ENCODE assay signal across 14 mouse cellular contexts in genomic region chr7:24517654-24518053, GRCm38 (mm10). TPM values are rescaled to one million over a fixed set of nuclear protein-coding genes. Genes with fewer than 3 reads are reported as not detected.
DNase-seq lines count a peak whose midpoint lies in the region; ATAC-seq and TF ChIP-seq lines count a peak whose summit lies in the region.
"Had no signal": no experiment of that assay in that cellular context is flagged by ENCODE, and none has a peak within 500 bp of the region (broad histone marks: within the 10 kb centered on the region; RNA-seq: fewer than 3 reads in every experiment).

No protein-coding gene starts in this region.

- WGBS in embryonic facial prominence, embryonic 14.5 days = 44% methylated on average over 6 of the region's 6 CpGs
- WGBS in embryonic facial prominence, embryonic 10.5 days = 46% methylated on average over 6 of the region's 6 CpGs
- 74% methylated on average over 6 of the region's 6 CpGs for WGBS in lung, postnatal 0 days
- 34% methylated on average over 6 of the region's 6 CpGs for WGBS in hindbrain, postnatal 0 days

- no peaks in the 10 kb centered on the region for H3K4me1 ChIP-seq in embryonic facial prominence, embryonic 14.5 days (ENCODE audit: control insufficient read depth, insufficient read depth, low read length)
- no peaks in the 10 kb centered on the region for H3K4me1 ChIP-seq in embryonic facial prominence, embryonic 10.5 days
- no peaks in the 10 kb centered on the region for H3K4me1 ChIP-seq in lung, postnatal 0 days (ENCODE audit: insufficient read depth, low read depth, low read length)
- H3K4me1 ChIP-seq in hindbrain, postnatal 0 days (ENCODE audit: insufficient read depth, low read length) = no peaks in the 10 kb centered on the region
- H3K4me1 ChIP-seq: limb, embryonic 15.5 days had no signal

- no peak overlapping the region for H3K27ac ChIP-seq in embryonic facial prominence, embryonic 14.5 days (replicated peaks; ENCODE audit: low read depth, low read length)
- H3K27ac ChIP-seq in embryonic facial prominence, embryonic 10.5 days (replicated peaks) = no peak overlapping the region
- H3K27ac ChIP-seq in lung, postnatal 0 days (ENCODE audit: low read length) = no peak overlapping the region
- peak overlapping the region; percentile 45 for H3K27ac ChIP-seq in hindbrain, postnatal 0 days
- H3K27ac ChIP-seq: heart, adult 2 months; limb, embryonic 15.5 days had no signal

- no peak overlapping the region for H3K4me3 ChIP-seq in embryonic facial prominence, embryonic 14.5 days (ENCODE audit: low read depth, low read length)
- no peak overlapping the region for H3K4me3 ChIP-seq in embryonic facial prominence, embryonic 10.5 days
- no peak overlapping the region for H3K4me3 ChIP-seq in lung, postnatal 0 days (ENCODE audit: low read depth, low read length)
- H3K4me3 ChIP-seq in hindbrain, postnatal 0 days (ENCODE audit: low read length) = no peak overlapping the region
- H3K4me3 ChIP-seq: heart, adult 2 months; limb, embryonic 15.5 days had no signal

- no peak overlapping the region for H3K4me2 ChIP-seq in embryonic facial prominence, embryonic 14.5 days (ENCODE audit: low read depth, low read length)
- H3K4me2 ChIP-seq in lung, postnatal 0 days (replicated peaks; ENCODE audit: low read depth, low read length) = no peak overlapping the region
- H3K4me2 ChIP-seq in hindbrain, postnatal 0 days (ENCODE audit: low read depth, low read length) = no peak overlapping the region
- H3K4me2 ChIP-seq: limb, embryonic 15.5 days had no signal

- H3K27me3 ChIP-seq in embryonic facial prominence, embryonic 14.5 days (replicated peaks; ENCODE audit: control insufficient read depth, insufficient read depth, low read length) = no peaks in the 10 kb centered on the region
- H3K27me3 ChIP-seq in embryonic facial prominence, embryonic 10.5 days (replicated peaks; ENCODE audit: low read depth, poor library complexity, severe bottlenecking) = no peaks in the 10 kb centered on the region
- no peaks in the 10 kb centered on the region for H3K27me3 ChIP-seq in lung, postnatal 0 days (replicated peaks; ENCODE audit: insufficient read depth, low read length)
- no peaks in the 10 kb centered on the region for H3K27me3 ChIP-seq in hindbrain, postnatal 0 days (ENCODE audit: insufficient read depth, low read length)
- H3K27me3 ChIP-seq: limb, embryonic 15.5 days had no signal

- TF ChIP-seq EP300 in lung, postnatal 0 days (IDR thresholded peaks at IDR 0.05) = no peak

- peak; percentile 40 for DNase-seq in embryonic facial prominence, embryonic 14.5 days (ENCODE audit: low spot score)
- no peak for DNase-seq in embryonic facial prominence, embryonic 10.5 days (ENCODE audit: low spot score)
- DNase-seq in lung, postnatal 10 days = peak; percentile 1
- DNase-seq in lung, postnatal 0 days (ENCODE audit: low spot score) = no peak
- DNase-seq in hindbrain, postnatal 0 days (ENCODE audit: low spot score) = peak; percentile 47
- DNase-seq in right cerebral cortex, postnatal 14 days = peak; percentile 52
- no peak for DNase-seq in thymus, postnatal 0 days (ENCODE audit: low spot score)
- DNase-seq in cerebellum, adult 9-10 months = no peak
- DNase-seq: kidney, postnatal 14 days; lung, postnatal 4 days had no signal

- H3K36me3 ChIP-seq in embryonic facial prominence, embryonic 14.5 days (ENCODE audit: control insufficient read depth, insufficient read depth, low read length) = peaks cover 20% of the 10 kb centered on the region; the same call in 1 of the 2 replicates
- H3K36me3 ChIP-seq in embryonic facial prominence, embryonic 10.5 days (replicated peaks) = peaks cover 62% of the 10 kb centered on the region
- no peaks in the 10 kb centered on the region for H3K36me3 ChIP-seq in lung, postnatal 0 days (ENCODE audit: insufficient read depth, low read length)
- H3K36me3 ChIP-seq in hindbrain, postnatal 0 days (ENCODE audit: insufficient read depth, low read length) = no peaks in the 10 kb centered on the region

- H3K9ac ChIP-seq in embryonic facial prominence, embryonic 14.5 days (ENCODE audit: low read depth, low read length) = no peak overlapping the region
- H3K9ac ChIP-seq in lung, postnatal 0 days (replicated peaks; ENCODE audit: low read depth) = no peak overlapping the region
- no peak overlapping the region for H3K9ac ChIP-seq in hindbrain, postnatal 0 days (replicated peaks; ENCODE audit: low read length)
- H3K9ac ChIP-seq: limb, embryonic 15.5 days had no signal

- no peak for ATAC-seq in embryonic facial prominence, embryonic 14.5 days (ENCODE audit: low read depth)
- ATAC-seq in lung, postnatal 0 days = no peak
- peak; percentile 48 for ATAC-seq in hindbrain, postnatal 0 days

- no peaks in the 10 kb centered on the region for H3K9me3 ChIP-seq in embryonic facial prominence, embryonic 14.5 days (ENCODE audit: control insufficient read depth, low read length)
- no peaks in the 10 kb centered on the region for H3K9me3 ChIP-seq in embryonic facial prominence, embryonic 10.5 days
- H3K9me3 ChIP-seq in lung, postnatal 0 days (ENCODE audit: low read length) = no peaks in the 10 kb centered on the region
- no peaks in the 10 kb centered on the region for H3K9me3 ChIP-seq in hindbrain, postnatal 0 days (ENCODE audit: low read length)
- H3K9me3 ChIP-seq: limb, embryonic 15.5 days had no signal

- no peak for TF ChIP-seq CTCF in lung, postnatal 0 days (IDR thresholded peaks at IDR 0.05)
- no peak for TF ChIP-seq CTCF in hindbrain, postnatal 0 days (IDR thresholded peaks at IDR 0.05; ENCODE audit: low read depth)

RNA-seq across cellular contexts. Expression of gene AC161166.1, which starts 5.4 kb away (rescaled TPM):
- polyA plus RNA-seq in embryonic facial prominence, embryonic 14.5 days (2014; fragmentation: Nextera tagmentation; extraction: Ambion mirVana) = 0.19 and 0.22 TPM in 2 replicates
- polyA plus RNA-seq in embryonic facial prominence, embryonic 10.5 days (2016; fragmentation: Nextera tagmentation; extraction: Ambion mirVana) = 1.2 TPM in 2 replicates
- polyA plus RNA-seq in lung, postnatal 0 days (2015; fragmentation: Nextera tagmentation; extraction: Ambion mirVana) = 0.06 and 0.10 TPM in 2 replicates
- not detected in 2 replicates for total RNA-seq in hindbrain, postnatal 0 days (2014; rRNA removed)
- polyA plus RNA-seq in hindbrain, postnatal 0 days (2015; fragmentation: Nextera tagmentation; extraction: Ambion mirVana) = 0.19 and 0.55 TPM in 2 replicates
- 0.07 TPM in 1 of 2 replicates, not detected in the other for polyA plus RNA-seq in thymus, postnatal 0 days (2015; fragmentation: Nextera tagmentation; extraction: Ambion mirVana)
- total RNA-seq: heart, adult 2 months had no signal
- polyA plus RNA-seq: spleen, adult 2 months had no signal

RNA-seq across cellular contexts. Expression of gene Zfp428, which starts 10.8 kb away (rescaled TPM):
- 31.3 and 36.6 TPM in 2 replicates for polyA plus RNA-seq in embryonic facial prominence, embryonic 14.5 days (2014; fragmentation: Nextera tagmentation; extraction: Ambion mirVana)
- 100.0 and 110 TPM in 2 replicates for polyA plus RNA-seq in embryonic facial prominence, embryonic 10.5 days (2016; fragmentation: Nextera tagmentation; extraction: Ambion mirVana)
- polyA plus RNA-seq in lung, postnatal 0 days (2015; fragmentation: Nextera tagmentation; extraction: Ambion mirVana) = 13.1 and 17.0 TPM in 2 replicates
- total RNA-seq in hindbrain, postnatal 0 days (2014; rRNA removed) = 138 and 152 TPM in 2 replicates
- polyA plus RNA-seq in hindbrain, postnatal 0 days (2015; fragmentation: Nextera tagmentation; extraction: Ambion mirVana) = 219 and 222 TPM in 2 replicates
- 16.5 and 16.7 TPM in 2 replicates for polyA plus RNA-seq in thymus, postnatal 0 days (2015; fragmentation: Nextera tagmentation; extraction: Ambion mirVana)

RNA-seq across cellular contexts. Expression of gene Irgq, which starts 12.8 kb away (rescaled TPM):
- polyA plus RNA-seq in embryonic facial prominence, embryonic 14.5 days (2014; fragmentation: Nextera tagmentation; extraction: Ambion mirVana) = 11.4 and 12.0 TPM in 2 replicates
- polyA plus RNA-seq in embryonic facial prominence, embryonic 10.5 days (2016; fragmentation: Nextera tagmentation; extraction: Ambion mirVana) = 8.2 and 8.9 TPM in 2 replicates
- polyA plus RNA-seq in lung, postnatal 0 days (2015; fragmentation: Nextera tagmentation; extraction: Ambion mirVana) = 3.5 and 4.0 TPM in 2 replicates
- total RNA-seq in hindbrain, postnatal 0 days (2014; rRNA removed) = 103 and 107 TPM in 2 replicates
- 16.9 and 20.0 TPM in 2 replicates for polyA plus RNA-seq in hindbrain, postnatal 0 days (2015; fragmentation: Nextera tagmentation; extraction: Ambion mirVana)
- 5.5 and 5.7 TPM in 2 replicates for polyA plus RNA-seq in thymus, postnatal 0 days (2015; fragmentation: Nextera tagmentation; extraction: Ambion mirVana)

RNA-seq across cellular contexts. Expression of gene Pinlyp, which starts 28.3 kb away (rescaled TPM):
- 0.34 and 1.5 TPM in 2 replicates for polyA plus RNA-seq in embryonic facial prominence, embryonic 14.5 days (2014; fragmentation: Nextera tagmentation; extraction: Ambion mirVana)
- not detected in 2 replicates for polyA plus RNA-seq in embryonic facial prominence, embryonic 10.5 days (2016; fragmentation: Nextera tagmentation; extraction: Ambion mirVana)
- 0.19 and 0.39 TPM in 2 replicates for polyA plus RNA-seq in lung, postnatal 0 days (2015; fragmentation: Nextera tagmentation; extraction: Ambion mirVana)
- not detected in 2 replicates for total RNA-seq in hindbrain, postnatal 0 days (2014; rRNA removed)
- not detected in 2 replicates for polyA plus RNA-seq in hindbrain, postnatal 0 days (2015; fragmentation: Nextera tagmentation; extraction: Ambion mirVana)
- polyA plus RNA-seq in thymus, postnatal 0 days (2015; fragmentation: Nextera tagmentation; extraction: Ambion mirVana) = 1.8 and 2.4 TPM in 2 replicates
- total RNA-seq: heart, adult 2 months had no signal
- polyA plus RNA-seq: heart, adult 2 months; neural tube, embryonic 11.5 days had no signal

RNA-seq across cellular contexts. Expression of gene Xrcc1, which starts 28.4 kb away (rescaled TPM):
- polyA plus RNA-seq in embryonic facial prominence, embryonic 14.5 days (2014; fragmentation: Nextera tagmentation; extraction: Ambion mirVana) = 88.4 and 97.9 TPM in 2 replicates
- polyA plus RNA-seq in embryonic facial prominence, embryonic 10.5 days (2016; fragmentation: Nextera tagmentation; extraction: Ambion mirVana) = 169 TPM in 2 replicates
- 35.4 and 37.0 TPM in 2 replicates for polyA plus RNA-seq in lung, postnatal 0 days (2015; fragmentation: Nextera tagmentation; extraction: Ambion mirVana)
- total RNA-seq in hindbrain, postnatal 0 days (2014; rRNA removed) = 36.7 and 50.8 TPM in 2 replicates
- 44.0 and 45.1 TPM in 2 replicates for polyA plus RNA-seq in hindbrain, postnatal 0 days (2015; fragmentation: Nextera tagmentation; extraction: Ambion mirVana)
- polyA plus RNA-seq in thymus, postnatal 0 days (2015; fragmentation: Nextera tagmentation; extraction: Ambion mirVana) = 61.0 and 66.5 TPM in 2 replicates

Comparison
In these comparisons a context has a peak if more than half of its experiments do, and no peak if none do; other contexts are left out.
1. DNase-seq: peak in embryonic facial prominence, embryonic 14.5 days (single experiment), lung, postnatal 10 days (single experiment), hindbrain, postnatal 0 days (single experiment) and right cerebral cortex, postnatal 14 days (single experiment); none in embryonic facial prominence, embryonic 10.5 days (single experiment), lung, postnatal 0 days (single experiment), thymus, postnatal 0 days (single experiment) and cerebellum, adult 9-10 months (single experiment).